Mouse (Mus musculus) embryonic facial prominence, embryonic 15.5 days (tissue): ENCODE measurements around the gene Eml2. TPM values are rescaled to one million over a fixed set of nuclear protein-coding genes. Genes with fewer than 3 reads are reported as not detected.
A peak's percentile ranks its signal among the peaks of the same experiment; 100 is the strongest.

Experiments used
- ATAC-seq: fragments of 200-750 bp; cut with Nextera tagmentation; 2 replicates; pipeline ENCODE4 v1.8.0; 2017; ENCODE audit warnings: low read depth, moderate TSS enrichment; ENCODE audit not compliant: insufficient number of reproducible peaks, low FRiP score, low TSS enrichment
- H3K27ac ChIP-seq: fragments of 300-500 bp; sonication (generic); replicated peaks from 2 replicates; pipeline ENCODE4 v1.5.1; 2015; ENCODE audit warnings: mild to moderate bottlenecking, inconsistent platforms
- H3K27me3 ChIP-seq: fragments of 300-500 bp; sonication (generic); 2 replicates; pipeline ENCODE4 v1.6.1; 2015; ENCODE audit warnings: inconsistent platforms
- H3K36me3 ChIP-seq: fragments of 300-500 bp; sonication (generic); 2 replicates; pipeline ENCODE4 v1.6.1; 2015; ENCODE audit warnings: mild to moderate bottlenecking, inconsistent platforms
- H3K4me1 ChIP-seq: fragments of 300-500 bp; sonication (generic); 2 replicates; pipeline ENCODE4 v1.6.1; 2015; ENCODE audit warnings: inconsistent platforms
- H3K4me2 ChIP-seq: fragments of 300-500 bp; sonication (generic); replicated peaks from 2 replicates; pipeline ENCODE4 v1.6.1; 2015; ENCODE audit warnings: mild to moderate bottlenecking, inconsistent platforms
- H3K4me3 ChIP-seq: fragments of 300-500 bp; sonication (generic); replicated peaks from 2 replicates; pipeline ENCODE4 v1.5.1; 2015; ENCODE audit warnings: mild to moderate bottlenecking, inconsistent platforms
- H3K9ac ChIP-seq: fragments of 300-500 bp; sonication (generic); 2 replicates; pipeline ENCODE4 v1.6.1; 2015; ENCODE audit warnings: inconsistent platforms
- H3K9me3 ChIP-seq: fragments of 300-500 bp; sonication (generic); replicated peaks from 2 replicates; pipeline ENCODE4 v1.6.1; 2016; ENCODE audit warnings: inconsistent platforms
- whole genome bisulfite sequencing: fragments of 180-500 bp; shearing (Covaris S2); methylation state at CpG from one replicate; pipeline ENCODE4 v1.1.7; 2015; 5-methylcytosine and 5-hydroxymethylcytosine counted together
- microRNA counts: library from miRNA; unstranded; fragments of <30 nt; microRNA quantifications from one replicate; lab custom pipeline; 2016
- microRNA-seq: library from miRNA; unstranded; fragments of <30 nt; microRNA quantifications from one replicate; pipeline ENCODE4, GENCODE M21; 2016; ENCODE audit warnings: borderline number of aligned reads
- polyA plus RNA-seq: library from polyadenylated mRNA; unstranded; fragments of >200 nt; fragmentation: Nextera tagmentation; extraction: Ambion mirVana; gene quantifications from 2 replicates; pipeline ENCODE4 v1.2.1, GENCODE M21; 2015

Gene Eml2
- polyA plus RNA-seq, 1 experiment from 2014 or later: 12.8 TPM

- Histone ChIP-seq H3K4me2 (no peak overlapping the region), H3K4me1 (peaks cover 9% of the 10 kb centered on the region; the same call in 1 of the 2 replicates), H3K36me3 (peaks cover 25% of the 10 kb centered on the region; the same call in 1 of the 2 replicates), H3K27ac (no peak overlapping the region), H3K27me3 (no peaks in the 10 kb centered on the region), H3K9ac (no peak overlapping the region), H3K4me3 (no peak overlapping the region), H3K9me3 (no peaks in the 10 kb centered on the region)
- ATAC-seq: no peak
- WGBS: 85% methylated on average over 5 of the region's 5 CpGs
These were observed 67.6 kb downstream of the Eml2 start for GRCm38 (mm10) chr7:19243858-19244257.

GRCm38 (mm10) chr7:19245083-19245482 is 68.9 kb downstream of the Eml2 start:
- H3K27me3 ChIP-seq: no peaks in the 10 kb centered on the region
- no peak; the same call in 1 of the 2 replicates for ATAC-seq
- no peak overlapping the region for H3K9ac ChIP-seq
- H3K27ac ChIP-seq: no peak overlapping the region
- H3K4me2 ChIP-seq: no peak overlapping the region
- no peaks in the 10 kb centered on the region for H3K4me1 ChIP-seq
- 89% methylated on average over 3 of the region's 3 CpGs for WGBS
- H3K36me3 ChIP-seq: peaks cover 25% of the 10 kb centered on the region; the same call in 1 of the 2 replicates
- no peaks in the 10 kb centered on the region for H3K9me3 ChIP-seq
- H3K4me3 ChIP-seq: no peak overlapping the region

- Histone ChIP-seq H3K9ac (no peak overlapping the region), H3K9me3 (no peaks in the 10 kb centered on the region), H3K36me3 (peaks cover 25% of the 10 kb centered on the region; the same call in 1 of the 2 replicates), H3K27me3 (no peaks in the 10 kb centered on the region), H3K27ac (no peak overlapping the region), H3K4me2 (no peak overlapping the region), H3K4me1 (no peaks in the 10 kb centered on the region), H3K4me3 (no peak overlapping the region)
- WGBS: 97% methylated on average over 1 of the region's 1 CpGs
- no peak for ATAC-seq
These were observed 70.6 kb downstream of the Eml2 start for GRCm38 (mm10) chr7:19246855-19247254.

- 96% methylated on average over 2 of the region's 2 CpGs for WGBS
- ATAC-seq: no peak
These were observed 71.3 kb downstream of the Eml2 start for GRCm38 (mm10) chr7:19247511-19247910.

GRCm38 (mm10) chr7:19252078-19252477 is 75.9 kb downstream of the Eml2 start:
- ATAC-seq: no peak
- peaks cover 6% of the 10 kb centered on the region; the same call in 1 of the 2 replicates for H3K4me1 ChIP-seq
- no peaks in the 10 kb centered on the region for H3K9me3 ChIP-seq
- no peak overlapping the region for H3K4me2 ChIP-seq
- no peak overlapping the region for H3K9ac ChIP-seq
- WGBS: 80% methylated on average over 4 of the region's 4 CpGs
- peaks cover 22% of the 10 kb centered on the region for H3K36me3 ChIP-seq
- no peak overlapping the region for H3K27ac ChIP-seq
- no peak overlapping the region for H3K4me3 ChIP-seq
- H3K27me3 ChIP-seq: no peaks in the 10 kb centered on the region

More at GRCm38 (mm10) chr7:19247511-19247910, 71.3 kb downstream of the Eml2 start:
- no peak overlapping the region for H3K9ac ChIP-seq
- no peak overlapping the region for H3K4me2 ChIP-seq
- peaks cover 25% of the 10 kb centered on the region; the same call in 1 of the 2 replicates for H3K36me3 ChIP-seq
- H3K27ac ChIP-seq: no peak overlapping the region
- H3K9me3 ChIP-seq: no peaks in the 10 kb centered on the region
- H3K4me1 ChIP-seq: no peaks in the 10 kb centered on the region
- no peak overlapping the region for H3K4me3 ChIP-seq
- no peaks in the 10 kb centered on the region for H3K27me3 ChIP-seq

GRCm38 (mm10) chr7:19253437-19253836 is 77.2 kb downstream of the Eml2 start:
- Histone ChIP-seq H3K4me3 (no peak overlapping the region), H3K9ac (no peak overlapping the region), H3K27me3 (no peaks in the 10 kb centered on the region), H3K36me3 (peaks cover 28% of the 10 kb centered on the region), H3K27ac (no peak overlapping the region), H3K4me2 (no peak overlapping the region), H3K9me3 (no peaks in the 10 kb centered on the region), H3K4me1 (peaks cover 12% of the 10 kb centered on the region; the same call in 1 of the 2 replicates)
- 61% methylated on average over 5 of the region's 5 CpGs for WGBS
- no peak for ATAC-seq

- H3K4me2 ChIP-seq: no peak overlapping the region
- WGBS: 87% methylated on average over 17 of the region's 17 CpGs
- H3K9me3 ChIP-seq: no peaks in the 10 kb centered on the region
- H3K4me3 ChIP-seq: no peak overlapping the region
- no peaks in the 10 kb centered on the region for H3K27me3 ChIP-seq
- H3K4me1 ChIP-seq: peaks cover 12% of the 10 kb centered on the region; the same call in 1 of the 2 replicates
- no peak for ATAC-seq
- H3K27ac ChIP-seq: no peak overlapping the region
- no peak overlapping the region for H3K9ac ChIP-seq
- H3K36me3 ChIP-seq: peaks cover 47% of the 10 kb centered on the region
These were observed 79.2 kb downstream of the Eml2 start for GRCm38 (mm10) chr7:19255395-19255794.

MicroRNAs encoded within 50 kb of the gene (microRNA counts, 519-probe panel; counts per million panel counts)
- microRNA mmu-miR-330 (lab: Ali Mortazavi, UCI): 1,575 counts per million, percentile 15 among the panel's probes with 10 or more counts

Small RNA genes lying within 50 kb of the gene (microRNA-seq; reads per million reads assigned to microRNA genes)
- gene Mir330: 206 reads per million, percentile 63 among the genes with 10 or more reads in this experiment

Other genes starting within 250 kb of the Eml2 start
- gene Nanos2, start 189.0 kb upstream of the Eml2 start, polyA plus RNA-seq: not detected in 2 replicates
- gene Mypop, start 185.2 kb upstream of the Eml2 start, polyA plus RNA-seq: 5.9 and 6.3 TPM in 2 replicates
- 31.1 and 32.2 TPM in 2 replicates for gene Irf2bp1, start 172.4 kb upstream of the Eml2 start, polyA plus RNA-seq
- gene Foxa3, start 152.9 kb upstream of the Eml2 start, polyA plus RNA-seq: 0.58 and 1.3 TPM in 2 replicates
- 35.3 and 36.8 TPM in 2 replicates for gene Sympk, start 152.0 kb upstream of the Eml2 start, polyA plus RNA-seq
- not detected in 2 replicates for gene Rsph6a, start 121.7 kb upstream of the Eml2 start, polyA plus RNA-seq
- 18.7 and 20.1 TPM in 2 replicates for gene Dmwd, start 100.2 kb upstream of the Eml2 start, polyA plus RNA-seq
- gene Dmpk, start 92.6 kb upstream of the Eml2 start, polyA plus RNA-seq: 42.4 and 60.4 TPM in 2 replicates
- 12.7 and 14.7 TPM in 2 replicates for gene Six5, start 81.8 kb upstream of the Eml2 start, polyA plus RNA-seq
- 1.9 and 2.3 TPM in 2 replicates for gene Gm4969, start 58.1 kb upstream of the Eml2 start, polyA plus RNA-seq
- gene Fbxo46, start 56.6 kb upstream of the Eml2 start, polyA plus RNA-seq: 14.7 and 16.3 TPM in 2 replicates
- 13.9 and 15.1 TPM in 2 replicates for gene Qpctl, start 27.1 kb upstream of the Eml2 start, polyA plus RNA-seq
- gene Snrpd2, start 26.7 kb upstream of the Eml2 start, polyA plus RNA-seq: 139 and 140 TPM in 2 replicates
- 0.68 and 1.1 TPM in 2 replicates for gene Gipr, start 10.3 kb upstream of the Eml2 start, polyA plus RNA-seq
- gene Gpr4, start 36.1 kb downstream of the Eml2 start, polyA plus RNA-seq: 1.7 and 1.9 TPM in 2 replicates
- 30.8 and 32.5 TPM in 2 replicates for gene Opa3, start 51.9 kb downstream of the Eml2 start, polyA plus RNA-seq
- gene Vasp, start 95.4 kb downstream of the Eml2 start, polyA plus RNA-seq: 85.2 TPM in 2 replicates
- gene Ppm1n, start 103.6 kb downstream of the Eml2 start, polyA plus RNA-seq: 0.14 and 0.41 TPM in 2 replicates
- 39.2 and 41.9 TPM in 2 replicates for gene Rtn2, start 106.2 kb downstream of the Eml2 start, polyA plus RNA-seq
- 0.21 and 0.69 TPM in 2 replicates for gene Fosb, start 133.6 kb downstream of the Eml2 start, polyA plus RNA-seq
- 83.0 and 85.5 TPM in 2 replicates for gene Ercc1, start 168.4 kb downstream of the Eml2 start, polyA plus RNA-seq
- gene Cd3eap, start 183.1 kb downstream of the Eml2 start, polyA plus RNA-seq: 30.4 and 32.0 TPM in 2 replicates
- 17.2 and 22.7 TPM in 2 replicates for gene Ppp1r13l, start 183.3 kb downstream of the Eml2 start, polyA plus RNA-seq
- gene Ercc2, start 205.6 kb downstream of the Eml2 start, polyA plus RNA-seq: 16.9 and 18.3 TPM in 2 replicates
- 41.8 and 43.1 TPM in 2 replicates for gene Klc3, start 227.7 kb downstream of the Eml2 start, polyA plus RNA-seq
- 118 and 167 TPM in 2 replicates for gene Ckm, start 228.4 kb downstream of the Eml2 start, polyA plus RNA-seq